Mouse (Mus musculus) ES-E14 (cell line): ENCODE measurements at regions not wholly inside any gene's neighbourhood (a gene's known extent, or its start where the extent isn't known, plus 50 kb on each side); places are given as distances from the start of the nearest gene placed in this dataset.

Experiments
- DNase-seq: peaks from one replicate; pipeline ENCODE4 v3.0.0-alpha.2; 2013; ENCODE audit warnings: low read depth, low spot score
- H3K27ac ChIP-seq: 2 replicates; pipeline ENCODE4 v1.5.1; 2012; ENCODE audit warnings: low read depth, mild to moderate bottlenecking, low read length, moderate library complexity, mixed read lengths; ENCODE audit not compliant: poor library complexity, insufficient read depth, severe bottlenecking
- H3K36me3 ChIP-seq: 2 replicates; pipeline ENCODE4 v1.6.1; 2012; ENCODE audit warnings: mild to moderate bottlenecking, low read length, moderate library complexity, mixed read lengths; ENCODE audit not compliant: control insufficient read depth, poor library complexity, insufficient read depth, severe bottlenecking
- H3K4me1 ChIP-seq, 2 experiments: fragments of 150-350 bp in 1 of 2; sonication (generic) in 1 of 2; 2 replicates each; pipeline ENCODE4 v1.6.1; 2012; ENCODE audit warnings: low read length in 2 of 2, mild to moderate bottlenecking in 1 of 2, mixed read lengths in 1 of 2; ENCODE audit not compliant: control insufficient read depth in 2 of 2, insufficient read depth in 2 of 2, poor library complexity in 1 of 2
- H3K4me3 ChIP-seq, 2 experiments: fragments of 150-350 bp in 1 of 2; sonication (generic) in 1 of 2; 2 replicates each; pipeline ENCODE4 v1.5.1; 2012; ENCODE audit warnings: low read length in 2 of 2, low read depth in 1 of 2, mild to moderate bottlenecking in 1 of 2, mixed read lengths in 1 of 2; ENCODE audit not compliant: insufficient read depth in 1 of 2, poor library complexity in 1 of 2, severe bottlenecking in 1 of 2
- H3K9ac ChIP-seq: 2 replicates; pipeline ENCODE4 v1.6.1; 2012; ENCODE audit warnings: low read depth, mild to moderate bottlenecking, low read length, mixed read lengths; ENCODE audit not compliant: poor library complexity, insufficient read depth, severe bottlenecking
- H3K9me3 ChIP-seq: fragments of 150-350 bp; sonication (generic); 2 replicates; pipeline ENCODE4 v1.6.1; 2012; ENCODE audit warnings: low read depth, mild to moderate bottlenecking, low read length; ENCODE audit not compliant: control insufficient read depth, insufficient read depth
- CHD2 ChIP-seq: IDR thresholded peaks from 2 replicates; pipeline ENCODE4 v1.6.1; 2014; ENCODE audit warnings: mild to moderate bottlenecking, low read depth, low read length, inconsistent platforms
- HCFC1 ChIP-seq: IDR thresholded peaks from 2 replicates; pipeline ENCODE4 v1.6.1; 2012; ENCODE audit warnings: low read length, inconsistent platforms, borderline replicate concordance; ENCODE audit not compliant: insufficient read depth
- MAFK ChIP-seq: IDR thresholded peaks from 2 replicates; pipeline ENCODE4 v1.6.1; 2014; ENCODE audit warnings: mild to moderate bottlenecking, low read depth, low read length, inconsistent platforms; ENCODE audit not compliant: insufficient read depth
- ZC3H11A ChIP-seq: IDR thresholded peaks from 2 replicates; pipeline ENCODE4 v1.6.1; 2012; ENCODE audit warnings: low read depth, mild to moderate bottlenecking, inconsistent platforms, low read length, borderline replicate concordance
- ZNF384 ChIP-seq: IDR thresholded peaks from 2 replicates; pipeline ENCODE4 v1.6.1; 2012; ENCODE audit warnings: low read depth, low read length, inconsistent platforms
- in situ Hi-C, 2 experiments: fragments of 600-800 bp; cut with MboI; formaldehyde crosslinking; loops; one replicate each; pipeline ENCODE4 v1.15.1; 2025; ENCODE audit warnings: low sequenced_read_pairs in 2 of 2, inconsistent platforms in 1 of 2; ENCODE audit not compliant: unreplicated experiment in 2 of 2

DNA sequence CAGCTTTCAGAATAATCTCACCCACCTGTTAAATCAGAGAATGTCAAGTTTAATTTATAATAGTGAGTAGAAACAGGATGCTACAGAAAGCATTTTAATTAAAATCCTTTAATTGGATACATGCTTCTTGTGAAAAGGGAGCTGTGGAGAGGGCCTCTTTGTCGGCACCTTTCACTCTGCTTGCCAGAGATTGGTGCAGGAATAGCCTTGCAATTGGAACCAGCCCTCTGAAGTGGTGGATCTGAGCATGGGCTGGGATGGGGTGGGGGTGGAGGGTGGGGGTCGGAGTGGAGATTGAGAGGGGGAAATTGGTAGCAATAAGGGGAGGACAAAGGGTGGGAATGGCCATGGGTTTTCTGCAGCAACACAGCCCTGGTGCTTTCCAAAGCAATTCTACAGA is 207.2 kb downstream of the Tbx15 start:
- H3K36me3 ChIP-seq, result no peaks in the 10 kb centered on the region
- no peak overlapping the region for H3K27ac ChIP-seq
- DNase-seq, result no peak
- no peaks in the 10 kb centered on the region for H3K4me1 ChIP-seq
- no peak for TF ChIP-seq ZC3H11A
- no peak for TF ChIP-seq MAFK
- no peak for TF ChIP-seq ZNF384
- H3K4me3 ChIP-seq, result no peak overlapping the region
- no peak overlapping the region for H3K9ac ChIP-seq
- no peaks in the 10 kb centered on the region for H3K9me3 ChIP-seq
- in situ Hi-C loops, result no loop called here

DNA sequence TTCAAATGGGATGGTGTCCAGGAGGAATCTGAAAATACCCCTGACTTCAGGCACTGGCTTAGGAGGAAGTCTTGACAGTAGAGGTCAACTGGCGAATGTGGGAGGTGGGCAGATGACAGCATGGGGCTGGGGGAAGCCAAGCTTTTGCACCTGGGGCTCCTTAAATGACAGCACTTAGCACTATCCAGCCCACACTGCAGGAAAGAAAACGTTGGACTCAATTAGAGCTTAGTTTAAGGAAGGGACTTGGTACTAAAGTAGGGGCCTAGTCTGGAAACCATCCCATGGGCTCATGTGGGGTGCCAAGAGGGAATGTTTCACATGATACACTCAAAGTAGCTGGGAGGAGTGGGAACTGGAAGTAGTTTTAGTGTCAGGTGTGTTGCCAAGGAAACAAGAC is 207.6 kb downstream of the Tbx15 start:
- no peak overlapping the region for H3K4me3 ChIP-seq
- in situ Hi-C loops, result no loop called here
- no peaks in the 10 kb centered on the region for H3K4me1 ChIP-seq
- no peak overlapping the region for H3K9ac ChIP-seq
- H3K36me3 ChIP-seq, result no peaks in the 10 kb centered on the region
- no peak for DNase-seq
- no peaks in the 10 kb centered on the region for H3K9me3 ChIP-seq
- TF ChIP-seq HCFC1 (no peak), ZNF384 (no peak), MAFK (no peak), CHD2 (no peak), ZC3H11A (no peak)
- H3K27ac ChIP-seq, result no peak overlapping the region

DNA sequence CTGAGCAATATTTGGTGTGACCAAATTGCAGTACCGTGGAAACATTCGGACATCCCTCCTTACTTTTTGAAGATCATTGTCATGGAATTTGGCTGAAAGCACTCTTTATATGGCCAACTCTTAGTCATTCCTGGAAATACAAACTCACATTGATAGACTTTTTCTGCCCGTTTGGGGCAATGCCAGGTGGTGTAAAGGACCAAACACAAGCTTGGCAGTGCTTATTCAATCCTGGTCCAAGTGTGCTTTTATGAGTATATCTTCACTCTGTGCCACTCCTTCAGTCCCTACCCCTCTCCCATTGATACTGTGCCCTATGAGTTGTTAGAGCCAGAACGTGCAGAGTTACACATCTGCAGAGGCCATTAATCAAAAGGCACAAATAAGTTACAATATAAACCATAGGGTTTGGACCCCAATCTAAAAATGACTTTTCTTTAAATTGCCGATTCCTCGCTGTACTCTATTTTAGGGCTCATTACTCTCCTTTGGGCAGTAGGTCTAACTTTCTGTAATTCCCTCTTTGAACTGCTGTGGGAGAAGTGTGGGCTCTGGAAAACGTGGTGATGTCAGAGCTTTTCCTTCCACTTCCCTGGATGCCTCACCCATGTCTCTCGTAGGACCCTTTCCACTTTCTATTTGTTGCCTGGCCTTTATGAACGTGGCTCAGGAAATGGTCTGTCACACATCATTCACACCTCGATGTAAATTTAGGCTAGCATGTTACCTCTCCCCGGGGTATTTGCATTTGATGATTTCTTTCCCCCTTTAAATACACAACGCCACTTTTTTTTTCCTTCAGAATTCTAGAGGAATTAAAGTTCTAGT is 219.1 kb downstream of the Tbx15 start:
- no peak overlapping the region for H3K27ac ChIP-seq

DNA sequence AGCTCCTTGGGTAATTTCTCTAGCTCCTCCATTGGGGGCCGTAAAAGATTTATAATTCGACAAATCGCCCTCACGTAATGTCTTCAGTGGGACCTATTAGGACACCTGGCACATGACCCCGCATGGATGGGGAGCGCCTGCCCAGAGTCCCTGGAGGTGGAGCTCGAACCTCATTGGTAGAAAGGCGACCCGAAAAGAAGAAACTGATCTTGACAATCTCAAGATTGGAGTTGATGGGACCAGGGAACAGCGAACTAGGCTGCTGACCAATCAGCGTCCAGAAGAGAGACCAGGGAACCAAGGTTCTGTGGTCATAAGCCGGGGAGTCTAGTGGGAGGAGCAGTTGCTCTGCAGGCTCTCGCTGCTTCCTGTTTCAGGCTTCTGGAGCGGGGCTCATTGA is 259.8 kb downstream of the Tbx15 start:
- no peak overlapping the region for H3K27ac ChIP-seq
- H3K4me1 ChIP-seq, result no peaks in the 10 kb centered on the region
- no peak for TF ChIP-seq CHD2
- no peak for TF ChIP-seq ZC3H11A
- no peak for TF ChIP-seq HCFC1
- no peak for TF ChIP-seq MAFK
- TF ChIP-seq ZNF384, result no peak
- no peak overlapping the region for H3K4me3 ChIP-seq
- H3K9me3 ChIP-seq, result no peaks in the 10 kb centered on the region
- no peak overlapping the region for H3K9ac ChIP-seq
- no peaks in the 10 kb centered on the region for H3K36me3 ChIP-seq
- in situ Hi-C loops, result no loop called here
- DNase-seq, result no peak

More for the DNA sequence above, 219.1 kb downstream of the Tbx15 start:
- Histone ChIP-seq H3K36me3 (no peaks in the 10 kb centered on the region), H3K4me3 (no peak overlapping the region), H3K4me1 (no peaks in the 10 kb centered on the region), H3K9ac (no peak overlapping the region), H3K9me3 (no peaks in the 10 kb centered on the region)
- in situ Hi-C loops, result no loop called here
- TF ChIP-seq ZC3H11A (no peak), CHD2 (no peak), HCFC1 (no peak), ZNF384 (no peak)
- no peak for DNase-seq

DNA sequence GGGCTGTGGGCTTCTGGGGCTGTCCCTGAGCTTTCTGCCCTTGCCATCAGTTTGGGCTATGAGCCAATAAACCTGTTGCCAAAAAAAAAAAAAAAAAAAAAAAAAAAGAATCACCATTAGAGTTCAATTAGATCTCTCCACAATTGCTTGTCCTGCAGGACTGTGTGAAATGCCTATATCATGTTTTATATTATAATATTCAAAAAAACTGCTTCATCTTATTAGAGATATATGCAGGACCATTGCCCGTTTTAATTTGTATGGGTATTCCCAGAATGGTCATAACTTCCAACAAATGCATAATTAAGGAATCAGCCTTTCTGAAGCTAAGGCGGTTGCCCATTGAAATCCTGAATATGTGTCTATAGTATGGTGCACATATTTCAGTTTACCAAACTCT is 264.6 kb downstream of the Tbx15 start:
- in situ Hi-C loops, result no loop called here
- Histone ChIP-seq H3K4me3 (no peak overlapping the region), H3K36me3 (no peaks in the 10 kb centered on the region; the same call in 1 of the 2 replicates), H3K9ac (no peak overlapping the region), H3K4me1 (no peaks in the 10 kb centered on the region), H3K27ac (no peak overlapping the region), H3K9me3 (no peaks in the 10 kb centered on the region)
- DNase-seq, result no peak
- TF ChIP-seq ZC3H11A, result no peak
